Mouse (Mus musculus) megakaryocyte, embryonic 14.5 days (primary cell): ENCODE measurements at regions not wholly inside any gene's neighbourhood (a gene's known extent, or its start where the extent isn't known, plus 50 kb on each side); places are given as distances from the start of the nearest gene placed in this dataset.

Experiments used
- H3K27me3 ChIP-seq: replicated peaks from 2 replicates; pipeline ENCODE3; 2012; ENCODE audit warnings: inconsistent platforms
- H3K36me3 ChIP-seq: replicated peaks from 2 replicates; pipeline ENCODE3; 2012; ENCODE audit warnings: low read length, inconsistent platforms, mixed read lengths
- H3K4me1 ChIP-seq: 2 replicates; pipeline ENCODE4 v1.6.1; 2012; ENCODE audit warnings: inconsistent platforms
- H3K4me3 ChIP-seq: replicated peaks from 2 replicates; pipeline ENCODE3; 2012; ENCODE audit warnings: moderate library complexity, mild to moderate bottlenecking, inconsistent platforms
- H3K9me3 ChIP-seq: 2 replicates; pipeline ENCODE4 v1.6.1; 2012; ENCODE audit warnings: inconsistent platforms
- FLI1 ChIP-seq: IDR thresholded peaks from 2 replicates; pipeline ENCODE4 v1.6.1; 2012; ENCODE audit warnings: low read length, inconsistent platforms, mixed read lengths
- GATA1 ChIP-seq: IDR thresholded peaks from 3 replicates; pipeline ENCODE4 v1.6.1; 2012; ENCODE audit warnings: mixed read lengths, low read length, inconsistent platforms, borderline replicate concordance

- TF ChIP-seq FLI1 (no peak), GATA1 (no peak)
- Histone ChIP-seq H3K4me1 (peaks cover 4% of the 10 kb centered on the region; the same call in 1 of the 2 replicates), H3K4me3 (peak overlapping the region; percentile 79), H3K27me3 (no peaks in the 10 kb centered on the region), H3K36me3 (no peaks in the 10 kb centered on the region), H3K9me3 (no peaks in the 10 kb centered on the region)
These were observed 221.8 kb upstream of the Kdm8 start for GRCm38 (mm10) chr7:125222684-125223083.

GRCm38 (mm10) chr7:125234911-125235310 lies 209.6 kb upstream of the Kdm8 start:
- Histone ChIP-seq H3K27me3 (no peaks in the 10 kb centered on the region), H3K9me3 (no peaks in the 10 kb centered on the region), H3K36me3 (no peaks in the 10 kb centered on the region), H3K4me3 (no peak overlapping the region), H3K4me1 (no peaks in the 10 kb centered on the region)
- TF ChIP-seq GATA1 = no peak
- TF ChIP-seq FLI1 = no peak

DNA sequence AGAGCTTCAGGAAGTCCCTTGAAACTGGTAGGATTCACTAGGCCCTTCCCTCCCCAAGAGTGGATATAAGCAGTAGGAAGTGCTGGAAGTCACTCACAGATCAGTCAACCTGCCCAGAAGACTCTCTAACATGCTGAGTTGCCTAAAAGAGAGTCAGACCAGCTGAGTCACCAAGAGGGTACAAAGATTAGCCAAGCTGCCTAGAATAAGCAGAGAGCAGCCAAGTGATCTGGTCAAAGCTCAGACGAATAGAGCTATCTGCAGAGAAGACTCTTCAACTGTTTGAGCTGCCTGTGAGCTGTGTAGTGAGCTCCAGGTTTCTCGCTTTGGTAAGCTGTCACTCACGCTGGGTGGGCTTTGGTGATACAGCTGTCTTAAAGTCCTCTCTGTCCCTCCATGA lies 207.4 kb upstream of the Kdm8 start:
- Histone ChIP-seq H3K36me3 (no peaks in the 10 kb centered on the region), H3K9me3 (no peaks in the 10 kb centered on the region)
- TF ChIP-seq FLI1 = no peak
- no peak for TF ChIP-seq GATA1

DNA sequence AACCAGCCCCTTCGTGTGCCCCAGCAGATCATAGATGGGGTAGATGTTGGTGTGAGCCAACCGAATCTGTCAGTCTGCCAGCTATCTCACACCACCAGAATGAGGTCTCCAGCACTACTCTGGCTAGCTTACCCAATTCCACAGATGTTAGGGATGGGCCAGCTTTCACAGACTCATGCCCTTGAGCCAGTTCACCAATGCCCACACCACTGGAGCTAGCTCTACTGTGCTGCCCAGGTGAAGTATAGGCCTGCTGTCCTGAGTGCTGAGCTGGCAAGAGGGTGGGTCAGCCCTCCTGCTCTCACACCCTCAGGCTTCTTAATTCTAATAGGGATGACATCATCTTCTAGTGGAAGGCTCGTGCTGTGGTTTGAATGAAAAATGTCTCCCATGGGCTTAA lies 201.5 kb upstream of the Kdm8 start:
- no peaks in the 10 kb centered on the region for H3K9me3 ChIP-seq
- no peak overlapping the region for H3K4me3 ChIP-seq
- H3K36me3 ChIP-seq = no peaks in the 10 kb centered on the region
- TF ChIP-seq GATA1 = no peak
- TF ChIP-seq FLI1 = no peak
- H3K4me1 ChIP-seq = no peaks in the 10 kb centered on the region
- no peaks in the 10 kb centered on the region for H3K27me3 ChIP-seq

More for the DNA sequence above, 207.4 kb upstream of the Kdm8 start:
- Histone ChIP-seq H3K4me1 (no peaks in the 10 kb centered on the region), H3K4me3 (no peak overlapping the region), H3K27me3 (no peaks in the 10 kb centered on the region)

- H3K9me3 ChIP-seq = no peaks in the 10 kb centered on the region
- 0 out of 2 replicates have a peak, but pooled peaks cover 4% of the 10 kb centered on the region for H3K4me1 ChIP-seq
- H3K27me3 ChIP-seq = no peaks in the 10 kb centered on the region
- H3K36me3 ChIP-seq = no peaks in the 10 kb centered on the region
- H3K4me3 ChIP-seq = no peak overlapping the region
- TF ChIP-seq GATA1 = no peak
- TF ChIP-seq FLI1 = no peak
These were observed 196.1 kb upstream of the Kdm8 start for GRCm38 (mm10) chr7:125248386-125248785.

DNA sequence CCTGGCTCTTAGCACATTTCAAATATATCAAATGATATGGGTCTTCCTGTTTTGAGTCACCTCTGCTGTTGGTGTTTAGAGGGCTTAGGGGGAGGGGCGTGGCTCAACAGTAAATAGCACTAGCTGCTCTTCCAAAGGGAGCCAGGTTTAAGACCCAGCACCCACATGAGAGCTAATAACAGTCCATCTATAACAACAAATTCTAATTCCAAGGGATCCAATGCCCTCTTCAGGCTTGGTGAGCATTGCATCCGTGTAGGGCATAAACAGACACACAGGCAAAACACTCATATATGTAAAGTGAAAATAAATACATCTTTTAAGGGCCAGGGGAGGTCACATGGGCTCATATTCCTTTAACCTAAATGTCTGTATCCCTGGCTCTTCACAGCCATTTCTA lies 194.1 kb upstream of the Kdm8 start:
- no peaks in the 10 kb centered on the region for H3K27me3 ChIP-seq
- no peak for TF ChIP-seq FLI1
- no peak for TF ChIP-seq GATA1
- H3K4me3 ChIP-seq = no peak overlapping the region
- 0 out of 2 replicates have a peak, but pooled peaks cover 4% of the 10 kb centered on the region for H3K4me1 ChIP-seq
- no peaks in the 10 kb centered on the region for H3K36me3 ChIP-seq
- H3K9me3 ChIP-seq = no peaks in the 10 kb centered on the region

DNA sequence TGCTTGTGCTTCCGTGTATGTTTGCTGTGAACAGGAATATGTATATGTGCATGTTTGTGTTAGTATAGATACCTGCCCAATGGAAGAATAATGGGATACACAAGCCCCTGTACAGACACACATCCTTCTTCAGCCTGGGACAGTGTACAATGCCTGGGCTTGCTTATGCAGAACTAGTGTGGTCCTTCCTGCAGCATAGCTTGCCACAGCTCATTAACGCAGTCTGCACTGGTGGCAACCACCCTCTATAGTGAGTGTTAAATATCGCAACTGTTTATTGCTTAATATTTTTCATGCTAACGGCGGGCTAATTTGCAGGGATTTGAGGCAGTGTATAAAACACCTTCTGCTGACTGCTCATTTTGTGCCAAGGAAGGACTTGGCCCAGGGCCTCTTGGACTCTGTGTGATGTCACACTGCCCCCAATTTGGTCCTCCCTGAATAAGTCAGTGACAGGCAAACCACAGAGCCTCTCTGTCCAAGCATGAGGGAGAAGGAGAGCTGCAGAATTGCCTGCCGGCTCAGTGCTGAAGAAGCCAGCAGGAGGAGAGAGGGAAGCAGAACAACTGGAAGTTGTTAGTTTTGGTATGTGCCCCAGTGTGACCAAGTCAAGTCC lies 193.4 kb upstream of the Kdm8 start:
- H3K36me3 ChIP-seq = no peaks in the 10 kb centered on the region
- no peak overlapping the region for H3K4me3 ChIP-seq
- TF ChIP-seq FLI1 (no peak), GATA1 (no peak)
- H3K4me1 ChIP-seq = 0 out of 2 replicates have a peak, but pooled peaks cover 4% of the 10 kb centered on the region
- no peaks in the 10 kb centered on the region for H3K9me3 ChIP-seq
- no peaks in the 10 kb centered on the region for H3K27me3 ChIP-seq

GRCm38 (mm10) chr7:125254302-125254701 lies 190.2 kb upstream of the Kdm8 start:
- Histone ChIP-seq H3K36me3 (no peaks in the 10 kb centered on the region), H3K9me3 (no peaks in the 10 kb centered on the region), H3K4me1 (no peaks in the 10 kb centered on the region), H3K4me3 (no peak overlapping the region), H3K27me3 (no peaks in the 10 kb centered on the region)
- no peak for TF ChIP-seq FLI1
- no peak for TF ChIP-seq GATA1

- Histone ChIP-seq H3K4me1 (no peaks in the 10 kb centered on the region), H3K4me3 (no peak overlapping the region), H3K9me3 (no peaks in the 10 kb centered on the region), H3K36me3 (no peaks in the 10 kb centered on the region), H3K27me3 (no peaks in the 10 kb centered on the region)
- TF ChIP-seq FLI1 (no peak), GATA1 (no peak)
These were observed 185.5 kb upstream of the Kdm8 start for GRCm38 (mm10) chr7:125259016-125259415.

DNA sequence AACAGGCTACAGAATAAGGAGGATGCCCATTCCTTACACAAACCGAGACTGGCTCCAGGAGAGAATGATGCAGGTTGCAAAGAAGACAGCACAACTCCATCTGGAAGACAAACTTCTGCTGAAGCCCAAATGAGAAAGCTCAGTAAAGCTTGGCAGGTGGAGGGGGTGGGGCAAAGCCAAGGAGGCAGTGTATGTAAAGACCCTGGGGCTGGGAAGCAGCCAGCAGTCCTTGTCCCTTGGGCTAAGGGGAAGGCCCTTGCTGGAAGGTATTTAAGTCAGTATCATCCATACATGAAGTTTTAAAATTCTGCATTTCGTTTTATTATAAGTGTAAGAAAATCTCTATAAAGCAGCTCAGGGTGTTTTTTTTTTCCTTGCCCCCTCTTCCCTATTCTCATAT lies 182.3 kb upstream of the Kdm8 start:
- no peaks in the 10 kb centered on the region for H3K36me3 ChIP-seq
- H3K4me3 ChIP-seq = no peak overlapping the region
- no peaks in the 10 kb centered on the region for H3K4me1 ChIP-seq
- TF ChIP-seq FLI1 = no peak
- TF ChIP-seq GATA1 = no peak
- H3K9me3 ChIP-seq = no peaks in the 10 kb centered on the region
- H3K27me3 ChIP-seq = no peaks in the 10 kb centered on the region

DNA sequence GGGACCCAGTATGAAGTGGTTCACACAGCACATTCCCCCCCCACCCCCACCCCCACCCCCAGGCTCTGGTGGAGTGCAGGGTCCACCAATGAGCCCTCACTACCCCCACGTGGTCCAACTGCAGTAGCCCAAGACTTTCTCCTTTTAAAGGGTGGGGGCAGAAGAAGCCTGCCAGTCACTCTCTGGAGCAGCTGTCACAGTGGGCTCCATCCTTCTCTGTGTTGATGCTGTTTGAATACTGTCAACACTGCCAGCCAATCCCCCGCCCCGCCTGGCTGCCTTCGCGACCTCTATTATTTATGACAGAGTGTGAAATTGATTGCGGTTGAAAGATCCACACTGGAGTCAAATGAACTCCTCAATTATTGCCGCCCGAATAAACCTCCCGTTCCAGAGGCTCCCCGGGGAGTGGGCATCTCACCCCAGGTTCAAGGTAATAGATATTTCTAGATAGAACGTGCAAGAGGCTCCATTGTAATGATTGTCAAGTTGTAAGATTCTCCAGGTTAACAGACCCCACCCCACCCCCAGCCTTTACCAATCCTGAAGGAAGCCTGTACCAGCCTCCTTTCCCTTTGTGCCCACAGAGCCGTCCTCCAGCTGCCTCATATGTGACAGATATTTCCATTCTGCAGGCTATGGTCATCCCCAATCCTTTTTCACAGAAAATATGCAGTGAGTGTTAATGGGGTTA lies 181.7 kb upstream of the Kdm8 start:
- H3K9me3 ChIP-seq = no peaks in the 10 kb centered on the region
- no peak overlapping the region for H3K4me3 ChIP-seq
- no peak for TF ChIP-seq GATA1
- TF ChIP-seq FLI1 = no peak
- H3K4me1 ChIP-seq = no peaks in the 10 kb centered on the region
- no peaks in the 10 kb centered on the region for H3K36me3 ChIP-seq
- H3K27me3 ChIP-seq = no peaks in the 10 kb centered on the region
